Mouse (Mus musculus) G1E (cell line): ENCODE measurements at regions not wholly inside any gene's neighbourhood (a gene's known extent, or its start where the extent isn't known, plus 50 kb on each side); places are given as distances from the start of the nearest gene placed in this dataset.

Source experiments
- CTCF ChIP-seq: IDR thresholded peaks from 2 replicates; pipeline ENCODE4 v1.5.1; 2012; ENCODE audit warnings: low read depth, low read length, inconsistent platforms, mixed read lengths
- GATA1 ChIP-seq: IDR thresholded peaks from 2 replicates; pipeline ENCODE4 v1.6.1; 2012; ENCODE audit warnings: borderline replicate concordance, low read length, inconsistent platforms, mixed read lengths
- GATA2 ChIP-seq: IDR thresholded peaks from 2 replicates; pipeline ENCODE4 v1.6.1; 2012; ENCODE audit warnings: low read depth, low read length, inconsistent platforms, borderline replicate concordance
- POLR2AphosphoS5 ChIP-seq: IDR thresholded peaks from 2 replicates; pipeline ENCODE4 v1.6.1; 2012; ENCODE audit warnings: low read depth, low read length, inconsistent platforms; ENCODE audit not compliant: insufficient replicate concordance
- TAL1 ChIP-seq: conservative IDR thresholded peaks from 2 replicates; pipeline ENCODE4 v1.6.1; 2012; ENCODE audit warnings: low read depth, low read length, inconsistent platforms, mixed read lengths

GRCm38 (mm10) chr17:4281451-4281850, 585.4 kb upstream of the Nox3 start:
- no peak for TF ChIP-seq CTCF
- TF ChIP-seq POLR2AphosphoS5 = no peak
- no peak for TF ChIP-seq GATA1
- no peak for TF ChIP-seq TAL1
- no peak for TF ChIP-seq GATA2
